Mouse (Mus musculus) ovary, postnatal 14 days (tissue): ENCODE measurements around the gene Arhgef2.
"Not testable (repeated sequence)": the region's sequence is repeated elsewhere in the genome, so short reads cannot be mapped to it uniquely, and the experiment has no call there.

Source experiments
- DNase-seq: peaks from one replicate; pipeline ENCODE4 v3.0.0; 2022; ENCODE audit warnings: low spot score

Gene Arhgef2

GRCm38 (mm10) chr3:88591044-88591443, 14.7 kb upstream of the Arhgef2 start:
- DNase-seq: no peak

DNA sequence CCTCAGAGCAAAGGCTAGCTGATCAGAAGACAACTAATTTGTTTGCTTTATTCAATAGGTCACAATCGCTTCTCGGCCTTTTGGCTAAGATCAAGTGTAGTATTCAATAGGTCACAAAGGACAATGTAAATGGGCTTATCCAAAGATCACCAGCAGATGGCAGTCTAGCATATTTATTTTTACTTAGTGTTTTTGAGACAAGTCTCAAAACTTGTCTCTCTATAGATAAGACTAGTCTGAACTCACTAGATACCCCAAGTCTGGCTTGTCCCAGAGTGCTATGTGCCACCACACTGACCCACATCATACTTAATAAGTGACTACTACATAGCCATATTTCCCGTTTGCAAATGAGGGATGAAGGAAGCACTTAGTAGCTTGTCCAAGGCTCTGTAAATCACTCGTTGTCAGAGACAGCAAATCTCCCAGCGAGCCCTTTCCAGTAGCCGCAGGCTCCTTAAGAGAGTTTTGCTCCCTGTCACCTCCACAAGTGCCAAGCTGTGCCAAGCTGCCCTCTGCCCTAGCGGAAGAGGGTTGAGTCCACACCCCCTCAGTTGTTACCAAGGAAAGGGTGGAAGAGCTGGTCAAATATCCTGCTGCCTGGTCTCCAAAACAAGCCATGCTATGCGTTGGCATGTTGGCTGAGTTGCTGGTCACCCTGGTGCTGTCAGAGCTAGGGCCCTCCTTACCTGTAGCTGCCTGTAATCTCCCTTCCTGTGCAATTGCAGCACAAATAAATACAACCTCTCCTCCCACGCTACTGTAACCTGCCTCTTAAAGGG, 13.6 kb upstream of the Arhgef2 start:
- DNase-seq: peak; percentile 43

DNA sequence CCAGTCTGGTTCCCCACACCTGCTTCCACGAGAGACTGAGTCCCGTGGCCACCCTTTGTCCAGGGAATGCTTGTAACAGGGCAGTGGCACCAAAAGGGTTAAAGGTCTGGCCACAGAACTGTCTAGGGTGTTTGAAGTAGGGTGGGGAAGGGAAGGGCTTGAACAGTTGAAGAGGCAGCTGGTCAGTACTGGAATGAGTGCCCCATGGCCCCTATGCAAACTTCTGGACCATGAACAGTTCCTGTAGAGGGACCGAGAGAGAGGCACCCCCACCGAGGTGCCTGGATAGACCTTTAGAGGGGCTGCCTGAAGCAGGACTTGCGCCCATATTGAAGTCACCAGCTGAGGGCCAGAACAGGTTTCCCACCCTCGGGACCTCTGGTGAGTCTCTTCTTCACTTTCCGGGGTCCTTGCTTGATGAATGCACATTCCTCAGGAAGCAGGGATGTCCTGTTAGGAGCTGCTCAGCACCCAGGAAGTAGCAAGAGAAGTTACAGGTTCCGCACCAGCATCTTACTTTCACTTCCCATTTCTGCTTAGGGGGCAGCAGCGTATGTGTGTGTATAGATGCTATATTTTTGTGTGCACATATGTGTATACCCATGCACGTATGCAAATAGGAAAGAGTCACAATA, 12.7 kb upstream of the Arhgef2 start:
- DNase-seq: no peak

DNA sequence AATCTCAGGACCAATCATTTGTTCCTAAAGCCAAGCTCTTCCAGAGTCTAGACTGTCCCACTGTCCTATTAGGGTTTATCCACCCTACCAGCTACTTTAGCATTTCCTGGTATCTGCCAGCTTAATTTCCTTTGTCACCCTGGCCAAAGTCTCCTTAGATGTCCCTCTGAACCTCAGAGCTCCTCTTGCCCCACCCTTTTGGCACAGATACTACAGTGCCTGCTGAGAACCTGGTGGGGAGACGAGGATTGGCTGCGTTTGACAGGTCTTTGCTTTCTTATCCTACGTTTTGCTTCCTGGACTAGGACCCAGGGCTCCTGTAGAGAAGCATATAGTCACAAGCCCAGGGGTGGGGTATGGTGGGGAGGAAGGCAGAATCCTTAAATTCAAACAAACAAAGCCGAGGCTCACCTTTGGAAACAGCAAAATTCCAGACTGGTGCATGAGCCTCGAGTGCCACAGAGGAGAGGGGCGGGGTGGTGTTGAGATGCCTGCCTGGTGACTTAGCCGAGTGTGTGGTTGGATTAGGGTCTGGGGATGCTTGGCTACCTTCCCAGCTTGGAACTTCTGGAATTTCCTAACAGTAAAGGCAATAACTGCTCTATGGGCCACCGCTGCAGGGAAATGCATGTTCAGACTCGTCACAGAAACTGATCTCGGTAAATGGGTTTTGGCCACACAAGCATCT, 11.7 kb upstream of the Arhgef2 start:
- DNase-seq: no peak

DNA sequence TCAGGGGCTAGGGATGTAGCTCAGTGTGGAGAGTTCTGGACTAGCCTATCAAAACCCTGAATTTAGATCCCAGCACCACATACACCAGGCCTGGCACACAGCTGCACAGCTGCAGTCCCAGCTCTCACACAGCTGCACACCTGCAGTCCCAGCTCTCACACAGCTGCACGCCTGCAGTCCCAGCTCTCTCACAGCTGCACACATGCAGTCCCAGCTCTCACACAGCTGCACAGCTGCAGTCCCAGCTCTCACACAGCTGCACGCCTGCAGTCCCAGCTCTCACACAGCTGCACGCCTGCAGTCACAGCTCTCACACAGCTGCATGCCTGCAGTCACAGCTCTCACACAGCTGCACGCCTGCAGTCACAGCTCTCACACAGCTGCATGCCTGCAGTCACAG, 9.2 kb upstream of the Arhgef2 start:
- DNase-seq: not testable (repeated sequence)

- no peak for DNase-seq
Observed at GRCm38 (mm10) chr3:88602466-88602865, 3.3 kb upstream of the Arhgef2 start.

- no peak for DNase-seq
Observed at GRCm38 (mm10) chr3:88603714-88604161, 2.0 kb upstream of the Arhgef2 start.

DNA sequence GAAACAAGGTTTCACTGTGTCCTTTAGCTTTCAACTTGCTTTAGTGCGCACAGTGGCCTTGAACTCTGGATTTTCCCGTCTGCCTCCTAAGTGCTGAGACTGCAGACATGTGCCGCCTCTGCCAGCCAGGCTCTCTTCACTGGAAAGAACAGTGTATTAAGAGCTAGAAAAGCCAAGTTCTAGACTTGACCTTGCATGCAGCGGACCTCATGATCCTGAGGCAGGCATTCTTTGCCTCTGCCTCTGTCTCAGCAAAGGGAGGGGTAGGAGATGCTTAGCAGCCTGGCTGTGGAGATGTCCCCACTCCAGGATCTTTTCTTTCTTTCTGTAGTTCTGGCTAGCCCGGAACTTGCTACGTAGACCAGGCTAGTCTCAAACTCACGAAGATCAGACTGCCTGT, 903 bp upstream of the Arhgef2 start:
- DNase-seq: no peak

DNA sequence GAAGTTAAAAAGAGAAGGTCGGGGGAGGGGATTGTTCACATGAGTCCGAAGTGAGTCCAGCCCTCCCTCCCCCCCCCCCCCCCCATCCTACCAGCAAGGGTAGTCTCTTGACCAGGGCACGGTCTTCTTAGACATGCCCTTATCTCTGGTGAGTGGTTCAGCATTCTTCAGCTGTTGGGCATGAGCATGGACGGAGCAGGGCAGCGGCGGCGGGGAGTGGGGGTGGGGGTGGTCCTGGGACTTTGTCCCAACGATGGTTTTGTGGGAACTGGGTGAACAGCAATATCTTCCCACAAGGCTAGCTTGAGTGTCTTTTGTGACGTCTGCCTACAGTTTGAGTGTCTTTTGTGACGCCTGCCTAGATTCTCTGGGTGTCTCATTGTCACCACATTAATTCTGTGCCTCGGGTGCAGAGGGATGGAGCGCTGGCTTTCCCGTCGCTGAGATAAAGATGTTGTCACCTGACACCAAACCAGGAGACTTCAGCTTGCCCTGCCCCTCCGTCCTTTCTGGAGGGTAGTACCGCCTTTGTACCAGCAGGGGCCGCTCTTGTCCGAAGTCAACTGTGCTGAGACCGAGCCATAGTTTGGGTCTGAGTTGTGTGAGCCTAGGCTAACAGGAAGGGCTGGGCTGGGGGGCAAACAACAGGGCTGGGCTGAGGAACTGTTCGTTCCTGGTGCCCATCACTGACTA, 1.4 kb downstream of the Arhgef2 start:
- peak; percentile 86 for DNase-seq

GRCm38 (mm10) chr3:88607758-88608138, 2.0 kb downstream of the Arhgef2 start:
- DNase-seq: no peak

- no peak for DNase-seq
Observed at GRCm38 (mm10) chr3:88609066-88609465, 3.3 kb downstream of the Arhgef2 start.

DNA sequence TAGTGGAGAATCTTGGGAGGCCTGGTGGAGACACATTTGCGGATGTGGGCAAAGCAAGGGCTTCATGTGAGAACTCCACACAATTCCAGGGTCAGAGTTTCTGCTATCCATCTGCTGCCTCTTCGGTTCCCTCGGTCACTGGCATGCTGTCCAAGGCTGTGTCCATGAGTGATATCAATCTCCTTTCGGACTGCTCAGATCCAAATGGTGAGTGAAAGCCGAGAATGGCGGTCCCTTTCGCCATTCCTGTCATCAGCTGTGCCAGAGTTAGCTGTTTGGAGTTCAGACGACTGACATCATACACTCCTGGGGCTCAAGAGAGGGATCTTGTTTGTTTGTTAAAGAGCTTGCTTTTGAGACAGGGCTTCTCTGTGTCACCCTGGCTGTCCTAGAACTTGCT, 8.7 kb downstream of the Arhgef2 start:
- DNase-seq: no peak

GRCm38 (mm10) chr3:88615117-88615516, 9.4 kb downstream of the Arhgef2 start:
- no peak for DNase-seq

- no peak for DNase-seq
Observed at GRCm38 (mm10) chr3:88615902-88616391, 10.2 kb downstream of the Arhgef2 start.

GRCm38 (mm10) chr3:88616951-88617500, 11.3 kb downstream of the Arhgef2 start:
- DNase-seq: no peak

DNA sequence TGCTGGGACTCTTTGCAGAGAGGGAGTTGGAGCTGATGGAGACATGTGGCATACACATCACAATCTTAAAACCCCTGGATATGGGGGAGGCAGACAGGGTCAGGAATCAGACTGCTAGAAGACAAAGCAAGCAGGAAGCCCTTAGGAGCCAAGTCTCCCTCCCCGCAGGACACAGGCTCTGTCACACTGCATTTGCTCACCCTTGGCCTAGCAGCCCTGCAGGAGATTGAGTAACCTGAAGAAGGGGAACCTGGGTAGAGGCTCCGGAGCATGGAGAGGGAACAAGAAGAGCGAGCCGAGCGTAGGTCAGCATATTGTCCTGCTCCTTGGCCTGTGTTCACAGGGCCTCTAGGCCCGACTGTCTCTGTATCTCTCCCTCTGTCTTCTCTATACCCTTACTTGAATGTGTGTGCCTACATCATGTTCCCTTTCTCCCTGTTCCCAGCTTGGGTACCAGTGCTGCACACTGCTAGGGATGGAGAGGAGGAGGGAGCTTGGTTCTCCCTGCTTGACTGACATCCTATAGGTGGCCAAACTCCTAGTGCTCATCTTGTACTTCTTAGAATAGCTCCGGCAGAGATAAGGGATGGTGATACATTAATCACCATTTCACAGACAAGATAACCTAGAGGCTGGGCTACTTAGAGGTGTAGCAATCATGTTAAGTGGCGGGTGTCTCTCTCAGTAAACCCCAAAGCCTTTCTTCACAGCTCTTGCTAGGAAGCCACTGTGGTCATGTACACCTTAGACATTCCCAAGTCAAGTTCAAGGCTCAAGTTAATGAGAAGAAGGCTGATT, 12.5 kb downstream of the Arhgef2 start:
- no peak for DNase-seq

- DNase-seq: no peak
Observed at GRCm38 (mm10) chr3:88619113-88620097, 13.6 kb downstream of the Arhgef2 start.

DNA sequence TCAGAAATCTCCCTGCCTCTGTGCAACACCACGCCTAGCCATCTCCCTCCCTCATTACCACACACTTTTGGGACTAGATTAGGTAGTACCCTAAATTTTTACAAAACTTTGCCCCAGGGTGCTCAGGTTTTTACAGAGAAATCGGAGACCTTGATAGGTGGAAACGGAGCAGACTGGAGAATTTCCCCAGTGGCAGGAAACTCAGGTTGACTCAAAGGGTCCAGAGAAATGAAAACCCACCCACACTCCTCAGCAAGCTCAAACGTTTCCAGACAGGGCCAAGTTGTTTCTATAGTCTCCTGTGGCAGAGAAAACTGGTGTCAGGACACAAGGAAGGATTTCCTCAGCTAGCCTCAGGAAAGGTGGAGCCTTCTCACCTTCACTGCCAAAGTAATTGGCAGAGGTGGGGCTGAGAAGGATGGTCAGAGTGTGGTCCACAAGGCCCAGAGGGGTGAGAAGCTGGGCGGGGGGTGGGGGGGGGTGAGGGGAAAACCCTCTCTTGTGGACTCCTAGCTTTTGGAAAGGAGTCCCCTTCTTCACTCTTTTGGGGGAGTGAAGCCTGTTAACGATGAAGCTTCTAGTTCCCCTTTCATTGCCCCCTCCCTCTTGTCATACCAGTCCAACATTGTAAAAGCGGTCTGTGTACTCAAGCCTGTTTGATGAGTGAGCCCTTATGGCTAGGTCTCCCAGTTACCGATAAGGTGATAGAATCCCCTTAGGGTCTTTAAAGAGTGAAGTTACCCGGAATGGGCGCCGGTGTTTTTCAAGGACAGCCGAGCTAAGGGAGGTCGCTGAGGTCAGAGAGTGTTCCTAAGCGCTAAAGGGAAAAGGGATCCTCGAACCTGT, 14.6 kb downstream of the Arhgef2 start:
- DNase-seq: no peak

GRCm38 (mm10) chr3:88620992-88621536, 15.3 kb downstream of the Arhgef2 start:
- DNase-seq: no peak
